Mouse (Mus musculus) brown adipose tissue, adult 24 weeks (tissue): ENCODE results near the gene Sema4b. TPM values are rescaled to one million over a fixed set of nuclear protein-coding genes. Genes with fewer than 3 reads are reported as not detected.

ENCODE experiments used
- H3K27ac ChIP-seq: fragments of 200-500 bp; replicated peaks from 2 replicates; pipeline ENCODE4 v1.5.1; 2012; ENCODE audit warnings: low read depth, mild to moderate bottlenecking, low read length
- H3K4me1 ChIP-seq: fragments of 200-500 bp; 2 replicates; pipeline ENCODE4 v1.6.1; 2012; ENCODE audit warnings: low read length, mixed read lengths; ENCODE audit not compliant: control insufficient read depth, insufficient read depth, insufficient read length
- H3K4me3 ChIP-seq: fragments of 200-500 bp; 2 replicates; pipeline ENCODE4 v1.5.1; 2012; ENCODE audit warnings: low read depth, mild to moderate bottlenecking, low read length, moderate library complexity; ENCODE audit not compliant: insufficient read depth
- polyA plus RNA-seq: library from polyadenylated mRNA; stranded (reverse); fragments of >200 nt; gene quantifications from 2 replicates; pipeline ENCODE4 v1.2.4, GENCODE M21; 2012; ENCODE audit not compliant: missing spikeins, insufficient read depth, insufficient read length

The Sema4b gene
- polyA plus RNA-seq: 13.1 and 15.1 TPM in 2 replicates

DNA sequence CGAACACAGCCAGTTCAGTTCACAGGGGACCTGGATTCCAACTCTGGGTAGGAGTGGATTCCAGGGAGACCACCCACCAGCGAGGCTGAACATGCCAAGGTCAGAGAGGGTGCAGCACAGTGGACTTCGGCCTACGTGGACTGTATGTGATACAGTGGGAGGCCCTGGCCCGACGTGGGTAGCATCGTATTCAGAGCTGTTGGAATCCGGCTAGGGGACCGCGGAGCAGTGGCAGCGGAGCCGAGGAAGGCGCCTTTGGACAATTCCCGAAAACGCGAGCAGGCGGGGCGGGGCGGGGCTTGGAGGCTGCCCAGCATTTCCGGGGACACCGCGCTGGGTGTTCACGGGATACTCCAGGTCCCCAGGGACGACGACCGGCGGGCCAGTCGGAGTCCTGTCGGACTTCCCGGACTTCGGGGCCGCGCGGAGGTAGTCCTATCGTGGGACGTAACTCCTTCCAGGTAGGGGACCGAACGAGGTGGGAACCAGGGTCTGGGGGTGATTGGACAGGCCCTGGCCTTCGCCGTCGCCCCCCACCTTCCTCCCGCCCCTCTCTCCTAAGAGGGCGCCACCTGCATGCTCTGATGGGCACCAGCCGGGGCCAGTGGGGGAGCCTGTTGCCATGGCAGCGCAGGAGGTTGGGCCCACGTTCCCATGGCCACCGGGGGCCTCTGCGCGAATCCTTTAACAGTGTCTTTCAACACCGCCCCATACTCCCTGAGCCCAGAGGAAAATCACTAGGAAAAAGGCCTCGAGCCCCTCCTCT, at the start of gene Sema4b:
Gene Sema4b (plus strand): TSS at position 311 of the 766 bp plus-strand sequence.
- H3K27ac ChIP-seq: peak within 1 kb of the TSS; percentile 83
- H3K4me3 ChIP-seq: peak within 1 kb of the TSS; percentile 75
- peaks cover 8% of the 10 kb centered on the region for H3K4me1 ChIP-seq

DNA sequence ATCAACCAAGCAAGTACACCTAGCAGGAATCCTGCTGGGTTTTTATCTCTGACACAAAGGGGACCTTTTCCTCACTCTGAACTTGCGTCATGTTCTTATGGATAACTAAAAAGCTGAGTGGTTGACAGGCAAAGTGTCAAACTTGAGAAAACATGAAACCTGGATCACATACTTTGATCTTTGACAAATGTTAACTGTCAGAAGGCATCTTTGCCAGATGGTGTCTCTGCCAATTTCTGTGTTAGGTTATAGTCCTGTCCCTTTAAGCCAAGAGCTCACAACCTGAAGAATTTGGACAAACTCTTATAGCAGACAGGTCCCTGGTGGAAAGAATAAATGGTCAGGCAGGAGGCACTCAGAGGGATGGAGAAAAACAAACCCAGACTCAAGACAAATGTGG, 48.3 kb upstream of the Sema4b start:
- Histone ChIP-seq H3K4me1 (no peaks in the 10 kb centered on the region), H3K4me3 (no peak overlapping the region), H3K27ac (no peak overlapping the region)

DNA sequence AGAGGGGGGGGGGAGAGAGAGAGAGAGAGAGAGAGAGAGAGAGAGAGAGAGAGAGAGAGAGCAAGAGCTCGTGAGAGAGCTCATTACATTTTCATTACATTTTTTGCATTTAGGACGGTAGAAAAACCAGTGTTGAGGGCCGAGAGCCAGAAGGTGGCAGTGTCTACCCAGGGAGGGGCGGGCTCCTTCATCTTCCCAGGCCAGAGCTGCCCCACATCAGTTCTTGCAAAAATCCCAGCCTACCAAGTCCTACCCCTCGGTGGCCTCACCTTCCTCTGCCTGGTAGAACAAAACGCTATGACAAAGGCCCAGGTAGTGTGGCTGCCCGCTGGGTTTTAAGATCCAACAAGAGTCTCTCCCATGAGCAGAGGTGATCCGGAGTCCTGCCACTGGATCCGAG, 45.8 kb upstream of the Sema4b start:
- no peak overlapping the region for H3K27ac ChIP-seq
- no peaks in the 10 kb centered on the region for H3K4me1 ChIP-seq
- H3K4me3 ChIP-seq: no peak overlapping the region

DNA sequence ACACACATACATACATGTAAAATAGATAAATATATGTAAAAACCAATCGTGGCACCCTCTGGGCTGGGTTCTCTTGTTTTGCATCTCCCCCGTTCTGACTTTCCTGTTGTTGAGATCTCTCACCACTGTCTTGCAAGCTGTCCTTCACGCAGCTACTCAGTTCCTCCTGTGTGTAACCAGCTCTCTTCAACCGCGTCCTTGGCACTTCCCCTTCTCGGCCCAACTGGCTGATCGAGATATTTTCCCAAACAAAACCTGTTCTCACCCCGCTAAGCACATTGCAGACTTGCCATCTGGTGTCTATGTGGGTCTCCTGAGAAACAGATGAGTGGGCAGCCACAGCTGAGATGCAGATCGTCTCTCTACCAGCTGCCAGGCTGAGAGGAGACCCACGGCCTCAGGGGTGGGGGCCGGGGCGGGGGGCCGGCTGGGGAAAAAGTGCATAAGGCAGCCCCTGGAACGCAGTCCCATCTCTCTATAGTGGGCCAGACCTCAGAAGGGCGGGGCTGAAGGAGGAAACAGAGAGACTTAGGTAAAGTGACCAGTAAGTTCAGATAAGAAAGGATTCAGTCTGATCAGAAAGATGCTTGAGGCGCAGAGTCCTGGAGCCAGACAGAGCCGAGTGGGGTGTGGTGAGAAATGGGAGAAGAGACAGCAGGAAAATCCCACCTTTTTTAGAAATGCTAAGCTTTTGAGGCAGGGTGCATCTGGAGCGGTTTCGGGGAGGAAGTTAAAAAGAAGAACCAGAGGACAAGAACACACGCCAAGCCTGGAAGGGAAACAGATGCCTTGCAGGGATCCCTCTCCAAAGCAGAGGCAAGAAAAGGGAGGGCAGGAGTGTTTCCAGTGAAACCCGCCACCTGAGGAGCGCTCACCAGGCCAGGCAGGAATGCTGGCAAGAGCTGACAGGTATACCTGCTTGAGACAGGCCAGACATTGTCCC, 43.0 kb upstream of the Sema4b start:
- no peaks in the 10 kb centered on the region for H3K4me1 ChIP-seq
- no peak overlapping the region for H3K4me3 ChIP-seq
- H3K27ac ChIP-seq: no peak overlapping the region; the same call in 1 of the 2 replicates

DNA sequence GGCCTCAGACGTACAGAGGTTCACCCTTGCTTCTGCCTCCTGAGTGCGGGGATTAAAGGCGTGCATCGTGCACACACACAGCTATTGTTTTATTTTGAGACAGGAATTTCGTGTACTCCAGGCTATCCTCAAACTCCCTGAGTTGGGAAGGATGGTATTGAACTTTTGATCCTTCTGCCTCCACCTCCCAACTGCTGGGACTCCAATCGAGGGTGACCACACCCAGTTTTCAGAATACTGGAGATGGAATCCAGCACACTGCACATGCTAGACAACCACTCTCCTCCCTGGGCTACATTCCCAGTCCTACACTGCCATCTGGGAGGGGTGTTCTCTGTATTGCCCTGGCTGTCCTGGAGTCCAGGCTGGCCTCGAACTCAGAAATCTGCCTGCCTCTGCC, 41.9 kb upstream of the Sema4b start:
- Histone ChIP-seq H3K4me3 (no peak overlapping the region), H3K27ac (no peak overlapping the region), H3K4me1 (no peaks in the 10 kb centered on the region)

DNA sequence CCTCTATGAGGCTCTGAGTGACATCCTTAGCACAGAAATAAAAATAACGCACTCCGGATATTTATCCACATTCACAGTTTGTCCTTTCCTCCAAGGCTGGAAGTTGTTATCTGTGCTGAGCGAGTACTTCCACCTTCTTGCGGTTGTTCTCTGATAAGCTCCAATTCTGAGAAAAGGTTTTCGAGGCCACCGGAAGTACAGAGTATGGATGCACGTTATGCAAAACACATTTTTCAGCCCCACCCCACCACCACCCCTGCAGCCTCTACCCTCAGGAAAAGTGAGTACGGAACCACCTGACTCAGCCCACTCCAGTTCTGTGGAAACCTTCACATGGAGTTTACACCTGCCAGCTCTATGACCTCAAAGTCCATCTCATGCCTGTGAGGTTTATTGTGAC, 40.6 kb upstream of the Sema4b start:
- Histone ChIP-seq H3K27ac (no peak overlapping the region), H3K4me3 (no peak overlapping the region), H3K4me1 (no peaks in the 10 kb centered on the region)

DNA sequence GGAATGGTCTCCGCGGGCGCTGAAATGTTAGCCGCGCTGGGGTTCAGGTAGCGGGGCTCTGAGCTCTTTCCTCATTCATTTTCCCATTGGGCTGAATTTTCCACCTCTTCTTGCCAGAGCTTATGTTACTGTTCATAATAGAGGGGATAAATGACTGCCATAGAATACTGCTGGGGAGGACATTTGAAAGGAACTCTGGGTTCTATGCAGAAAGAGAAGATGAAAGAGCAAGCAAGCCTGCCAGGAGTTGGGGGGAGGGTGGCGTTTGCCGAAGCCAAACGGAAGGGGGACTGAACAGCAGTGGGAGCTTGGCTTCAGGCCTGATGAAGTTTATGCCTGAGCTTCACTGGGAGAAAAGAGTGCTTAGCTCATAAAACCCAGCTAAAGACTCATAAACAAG, 37.3 kb upstream of the Sema4b start:
- Histone ChIP-seq H3K4me1 (no peaks in the 10 kb centered on the region), H3K27ac (no peak overlapping the region), H3K4me3 (no peak overlapping the region)

DNA sequence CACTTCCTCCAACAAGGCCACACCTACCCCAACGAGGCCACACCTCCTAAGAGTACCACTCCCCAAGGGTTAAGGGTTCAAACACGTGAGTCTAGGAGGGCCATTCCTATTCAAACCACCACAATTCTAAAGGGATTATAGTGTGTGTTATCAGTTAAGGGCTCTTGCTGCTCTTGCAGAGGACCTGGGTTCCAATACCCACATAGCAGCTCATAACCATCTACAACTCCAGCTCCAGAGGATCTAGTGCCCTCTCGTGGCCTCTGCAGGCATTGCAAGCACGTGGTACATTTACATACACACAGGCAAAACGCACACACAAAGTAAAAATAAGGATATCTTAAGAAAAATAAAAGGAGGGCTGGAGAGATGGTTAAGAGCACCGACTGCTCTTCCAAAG, 34.5 kb upstream of the Sema4b start:
- Histone ChIP-seq H3K4me3 (no peak overlapping the region), H3K27ac (no peak overlapping the region), H3K4me1 (no peaks in the 10 kb centered on the region)

DNA sequence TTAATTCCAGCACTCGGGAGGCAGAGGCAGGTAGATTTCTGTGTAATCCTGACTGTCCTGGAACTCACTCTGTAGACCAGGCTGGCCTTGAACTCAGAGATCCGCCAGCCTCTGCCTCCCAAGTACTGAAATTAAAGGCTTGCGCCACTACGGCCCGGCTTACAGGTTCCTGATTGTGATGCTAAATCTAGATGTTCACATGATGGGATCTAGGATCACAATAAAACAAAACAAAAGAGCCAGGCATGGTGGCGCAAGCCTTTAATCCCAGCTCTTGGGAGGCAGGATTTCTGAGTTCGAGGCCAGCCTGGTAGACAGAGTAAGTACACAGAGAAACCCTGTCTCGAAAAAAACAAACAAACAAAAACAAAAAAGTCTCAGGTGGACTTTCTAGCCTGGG, 33.9 kb upstream of the Sema4b start:
- Histone ChIP-seq H3K4me3 (no peak overlapping the region), H3K27ac (no peak overlapping the region), H3K4me1 (peaks cover under 1% of the 10 kb centered on the region; the same call in 1 of the 2 replicates)

DNA sequence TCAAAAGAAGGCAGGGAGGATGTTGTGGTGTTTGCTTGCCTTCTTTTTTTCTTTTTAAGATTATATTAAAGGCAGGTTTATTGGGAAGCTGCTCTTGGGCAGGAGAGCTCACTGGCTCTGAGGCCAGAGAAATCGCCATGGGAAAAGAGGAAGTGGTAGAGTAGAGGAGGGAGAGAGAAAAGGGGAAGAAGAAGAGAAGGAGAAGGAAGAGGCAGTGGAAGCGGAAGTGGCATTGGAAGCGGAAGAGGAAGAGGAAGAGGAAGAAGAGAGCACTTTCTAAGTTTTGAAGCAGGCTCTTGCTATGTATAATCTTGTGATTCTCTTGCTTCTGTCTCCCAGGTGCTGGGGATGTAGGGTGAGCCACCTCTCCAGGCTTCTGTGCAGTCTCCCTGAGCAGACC, 32.0 kb upstream of the Sema4b start:
- Histone ChIP-seq H3K4me1 (peaks cover 4% of the 10 kb centered on the region; the same call in 1 of the 2 replicates), H3K27ac (no peak overlapping the region), H3K4me3 (no peak overlapping the region)

DNA sequence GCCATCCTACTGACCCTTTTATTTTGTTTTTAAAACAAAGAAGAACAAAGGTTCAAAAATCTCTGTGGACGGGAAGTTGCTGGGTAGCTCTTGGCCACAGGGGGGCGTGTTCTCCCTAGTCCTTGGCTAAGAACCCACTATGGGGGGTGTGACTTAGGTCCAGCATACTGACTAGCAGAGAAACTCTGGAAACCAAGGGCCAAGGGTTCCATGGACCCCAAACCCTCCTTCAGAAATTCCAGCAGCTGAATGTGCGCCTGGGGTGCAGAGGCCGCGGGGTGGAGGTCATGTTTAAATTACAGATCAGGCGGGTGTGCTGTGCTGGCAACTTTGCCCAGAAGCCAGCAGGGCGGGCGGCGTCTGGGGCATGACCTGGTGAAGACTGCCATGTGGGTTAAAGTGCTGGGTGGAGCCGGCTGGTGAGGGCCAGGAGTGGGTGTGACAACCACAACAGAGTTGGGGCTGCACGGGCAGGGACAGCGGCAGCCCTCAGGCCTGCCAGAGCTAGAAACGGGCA, 29.9 kb upstream of the Sema4b start:
- H3K27ac ChIP-seq: peak overlapping the region; percentile 92
- no peak overlapping the region for H3K4me3 ChIP-seq
- H3K4me1 ChIP-seq: peaks cover 11% of the 10 kb centered on the region

DNA sequence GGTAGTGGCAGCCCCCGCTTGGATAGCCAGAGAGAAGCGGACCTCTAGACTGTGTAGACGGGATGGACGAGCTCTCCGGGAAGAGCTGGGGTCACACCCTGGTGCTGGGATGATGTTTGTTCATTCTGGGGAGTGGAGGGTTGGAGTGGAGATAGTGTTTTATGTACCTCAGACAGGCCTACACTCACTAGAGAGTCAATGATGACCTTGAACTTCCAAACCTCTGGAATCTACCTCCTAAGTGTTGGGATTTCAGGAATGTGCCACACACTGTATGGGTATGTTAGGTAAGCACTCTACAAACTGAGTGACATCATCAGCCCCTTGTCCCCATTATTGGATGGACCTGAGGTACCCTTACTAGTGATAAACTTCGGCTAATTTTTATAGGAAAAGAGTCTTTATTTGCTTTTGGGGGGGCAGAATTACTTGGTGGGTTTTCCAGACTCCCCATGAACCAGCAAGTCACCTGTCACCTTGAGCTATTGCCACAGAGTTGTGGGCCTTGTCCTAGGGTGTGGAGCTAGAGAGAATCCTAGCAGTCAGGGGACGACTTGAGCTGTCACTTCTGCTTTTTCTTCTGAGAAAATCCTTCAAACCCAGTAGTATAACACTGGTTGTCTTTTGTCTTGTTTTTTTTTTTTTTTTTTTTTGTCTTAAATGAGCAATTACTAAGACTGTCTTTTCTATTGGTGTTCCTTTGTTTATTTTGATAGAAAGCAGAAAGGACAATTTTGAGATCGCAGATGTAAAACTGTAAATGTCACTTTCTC, 28.0 kb upstream of the Sema4b start:
- no peak overlapping the region for H3K27ac ChIP-seq
- H3K4me1 ChIP-seq: peaks cover 11% of the 10 kb centered on the region
- no peak overlapping the region for H3K4me3 ChIP-seq

DNA sequence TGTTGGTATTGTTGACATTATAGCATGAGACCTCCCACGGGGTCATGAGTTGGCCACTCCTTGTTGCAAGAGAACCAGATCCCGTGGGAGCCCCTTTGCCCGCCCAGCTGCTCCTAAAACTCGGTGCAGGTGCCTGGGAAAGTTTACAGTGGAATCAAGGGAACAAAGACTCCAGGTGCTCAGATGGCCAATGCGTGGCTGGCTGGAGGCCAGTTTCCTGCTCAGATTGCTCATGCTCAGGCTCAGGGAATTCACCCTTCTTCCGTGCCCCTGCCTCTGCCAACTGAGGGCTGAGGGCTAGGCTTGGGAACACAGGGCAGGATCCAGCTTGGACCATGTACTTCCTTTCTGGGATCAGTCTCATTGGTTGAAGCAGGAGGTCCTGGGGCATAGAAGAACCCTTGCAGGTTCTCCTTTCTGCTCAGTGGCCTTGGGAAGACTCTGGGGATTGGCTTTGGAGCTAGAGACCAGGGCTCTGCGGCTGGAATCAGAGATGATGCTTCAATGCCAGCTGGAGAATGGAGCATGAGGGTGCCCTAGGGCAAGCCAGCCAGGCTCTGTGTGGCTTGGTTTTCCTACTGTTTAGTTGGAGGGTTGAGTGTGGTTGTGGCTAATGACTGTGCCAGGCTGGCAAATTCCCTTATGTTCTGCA, 26.2 kb upstream of the Sema4b start:
- peak overlapping the region; percentile 56; the same call in 1 of the 2 replicates for H3K27ac ChIP-seq
- no peak overlapping the region for H3K4me3 ChIP-seq
- peaks cover 11% of the 10 kb centered on the region for H3K4me1 ChIP-seq

DNA sequence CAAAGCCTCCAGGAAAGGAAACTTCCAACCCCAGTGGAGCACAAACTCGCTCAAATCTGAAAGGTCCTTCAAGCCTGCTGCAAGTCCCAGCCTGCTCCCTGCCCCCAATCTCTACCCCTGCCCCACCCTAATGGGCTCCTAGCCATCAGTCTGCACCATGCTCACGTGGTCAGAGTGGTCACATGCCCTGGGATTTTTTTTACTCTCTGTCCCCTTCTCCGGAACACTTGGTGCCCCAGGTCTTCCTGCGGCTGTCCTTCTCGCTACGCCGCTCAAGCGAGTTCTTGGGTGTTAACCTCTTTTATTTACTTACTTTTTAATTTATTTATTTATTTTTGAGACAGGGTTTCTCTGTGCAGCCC, 25.7 kb upstream of the Sema4b start:
- peak overlapping the region; percentile 64; the same call in 1 of the 2 replicates for H3K27ac ChIP-seq
- no peak overlapping the region for H3K4me3 ChIP-seq
- peaks cover 11% of the 10 kb centered on the region for H3K4me1 ChIP-seq
